Mouse (Mus musculus): ENCODE measurements around the gene Ptchd3. TPM values are rescaled to one million over a fixed set of nuclear protein-coding genes. Genes with fewer than 3 reads are reported as not detected.

The Ptchd3 gene
- not detected for polyA plus RNA-seq (2014; fragmentation: Illumina TruSeq; extraction: RNeasy Lipid Tissue Mini Kit (QIAGEN cat#74804); ENCODE audit: low read depth, low replicate concordance)

GRCm38 (mm10) chr11:121829947-121830346, at the start of gene Ptchd3:
Gene Ptchd3 (plus strand): TSS chr11:121830247.

Other genes with a start within 250 kb of the Ptchd3 start
- 2.9 TPM for gene B3gntl1, start 157.1 kb upstream of the Ptchd3 start, polyA plus RNA-seq (2014; fragmentation: Illumina TruSeq; extraction: RNeasy Lipid Tissue Mini Kit (QIAGEN cat#74804); ENCODE audit: low read depth, low replicate concordance)
- gene Metrnl, start 128.7 kb upstream of the Ptchd3 start, polyA plus RNA-seq (2014; fragmentation: Illumina TruSeq; extraction: RNeasy Lipid Tissue Mini Kit (QIAGEN cat#74804); ENCODE audit: low read depth, low replicate concordance) = 12.2 TPM